Mouse (Mus musculus) neural tube, embryonic 15.5 days (tissue): Measurements from ENCODE around the gene Nucks1. TPM values are rescaled to one million over a fixed set of nuclear protein-coding genes. Genes with fewer than 3 reads are reported as not detected.

Experiments
- ATAC-seq: fragments of 200-750 bp; cut with Nextera tagmentation; 2 replicates; pipeline ENCODE4 v1.8.0; 2017; ENCODE audit warnings: mild to moderate bottlenecking, moderate TSS enrichment, moderate library complexity; ENCODE audit not compliant: low FRiP score
- H3K27ac ChIP-seq: fragments of 300-500 bp; sonication (generic); replicated peaks from 2 replicates; pipeline ENCODE4 v1.5.1; 2015; ENCODE audit warnings: mild to moderate bottlenecking, inconsistent platforms
- H3K27me3 ChIP-seq: fragments of 300-500 bp; sonication (generic); replicated peaks from 2 replicates; pipeline ENCODE4 v1.6.1; 2015; ENCODE audit warnings: inconsistent platforms
- H3K36me3 ChIP-seq: fragments of 300-500 bp; sonication (generic); 2 replicates; pipeline ENCODE4 v1.6.1; 2015; ENCODE audit warnings: inconsistent platforms
- H3K4me1 ChIP-seq: fragments of 300-500 bp; sonication (generic); 2 replicates; pipeline ENCODE4 v1.6.1; 2015; ENCODE audit warnings: inconsistent platforms
- H3K4me2 ChIP-seq: fragments of 300-500 bp; sonication (generic); 2 replicates; pipeline ENCODE4 v1.6.1; 2015; ENCODE audit warnings: inconsistent platforms, mild to moderate bottlenecking, moderate library complexity
- H3K4me3 ChIP-seq: fragments of 300-500 bp; sonication (generic); replicated peaks from 2 replicates; pipeline ENCODE4 v1.5.1; 2015; ENCODE audit warnings: mild to moderate bottlenecking, inconsistent platforms
- H3K9ac ChIP-seq: fragments of 300-500 bp; sonication (generic); replicated peaks from 2 replicates; pipeline ENCODE4 v1.6.1; 2015; ENCODE audit warnings: mild to moderate bottlenecking, inconsistent platforms
- H3K9me3 ChIP-seq: fragments of 300-500 bp; sonication (generic); replicated peaks from 2 replicates; pipeline ENCODE4 v1.6.1; 2016; ENCODE audit warnings: inconsistent platforms
- WGBS: fragments of 180-500 bp; shearing (Covaris S2); methylation state at CpG from one replicate; pipeline ENCODE4 v1.1.7; 2015; ENCODE audit warnings: mixed read lengths; 5-methylcytosine and 5-hydroxymethylcytosine counted together
- polyA plus RNA-seq: library from polyadenylated mRNA; unstranded; fragments of >200 nt; fragmentation: Nextera tagmentation; extraction: Ambion mirVana; gene quantifications from 2 replicates; pipeline ENCODE4 v1.2.1, GENCODE M21; 2015

The Nucks1 gene
- polyA plus RNA-seq, 1 experiment from 2014 or later = 44.3 TPM

GRCm38 (mm10) chr1:131955131-131955757 lies 44.9 kb downstream of the Nucks1 start:
- ATAC-seq = no peak
- WGBS = 35% methylated on average over 3 of the region's 3 CpGs
- H3K36me3 ChIP-seq = no peaks in the 10 kb centered on the region

GRCm38 (mm10) chr1:131957416-131957815 lies 47.1 kb downstream of the Nucks1 start:
- H3K4me1 ChIP-seq = peaks cover 3% of the 10 kb centered on the region
- no peak overlapping the region for H3K9ac ChIP-seq
- H3K9me3 ChIP-seq = no peaks in the 10 kb centered on the region
- no peak overlapping the region for H3K4me2 ChIP-seq
- ATAC-seq = no peak
- WGBS = 90% methylated on average over 5 of the region's 5 CpGs
- no peak overlapping the region for H3K4me3 ChIP-seq
- no peak overlapping the region for H3K27ac ChIP-seq
- no peaks in the 10 kb centered on the region for H3K36me3 ChIP-seq
- H3K27me3 ChIP-seq = no peaks in the 10 kb centered on the region

More at GRCm38 (mm10) chr1:131955131-131955757, 44.9 kb downstream of the Nucks1 start:
- Histone ChIP-seq H3K9ac (no peak overlapping the region), H3K27me3 (no peaks in the 10 kb centered on the region), H3K4me1 (no peaks in the 10 kb centered on the region), H3K9me3 (no peaks in the 10 kb centered on the region), H3K27ac (no peak overlapping the region), H3K4me2 (no peak overlapping the region), H3K4me3 (no peak overlapping the region)

- Histone ChIP-seq H3K9me3 (no peaks in the 10 kb centered on the region), H3K27me3 (peaks cover 19% of the 10 kb centered on the region)
Measured at GRCm38 (mm10) chr1:131961004-131961403, 50.7 kb downstream of the Nucks1 start.

GRCm38 (mm10) chr1:131962606-131963084 lies 52.3 kb downstream of the Nucks1 start, which contains the start of gene Slc45a3:
TSS of gene Slc45a3 (plus strand) at chr1:131962967.
- Histone ChIP-seq H3K4me2 (peak within 1 kb of the TSS; percentile 100), H3K9me3 (no peaks in the 10 kb centered on the region), H3K4me3 (peak within 1 kb of the TSS; percentile 82), H3K27me3 (peaks cover 19% of the 10 kb centered on the region), H3K36me3 (no peaks in the 10 kb centered on the region), H3K9ac (peak within 1 kb of the TSS; percentile 62), H3K27ac (no peak within 1 kb of the TSS), H3K4me1 (peaks cover 20% of the 10 kb centered on the region)
- 0% methylated on average over 31 of the region's 35 CpGs for WGBS
- peak; percentile 73 for ATAC-seq

More at GRCm38 (mm10) chr1:131961004-131961403, 50.7 kb downstream of the Nucks1 start:
- WGBS = 61% methylated on average over 2 of the region's 2 CpGs
- H3K4me3 ChIP-seq = no peak overlapping the region
- no peak overlapping the region for H3K27ac ChIP-seq
- ATAC-seq = no peak
- no peak overlapping the region for H3K4me2 ChIP-seq
- no peaks in the 10 kb centered on the region for H3K36me3 ChIP-seq
- peaks cover 20% of the 10 kb centered on the region for H3K4me1 ChIP-seq
- no peak overlapping the region for H3K9ac ChIP-seq

- peaks cover 20% of the 10 kb centered on the region for H3K4me1 ChIP-seq
- under 1% methylated on average over 76 of the region's 76 CpGs for WGBS
- peak; percentile 82 for ATAC-seq
- peaks cover 19% of the 10 kb centered on the region for H3K27me3 ChIP-seq
- H3K27ac ChIP-seq = no peak overlapping the region
- peak overlapping the region; percentile 82 for H3K4me3 ChIP-seq
- H3K36me3 ChIP-seq = no peaks in the 10 kb centered on the region
- H3K4me2 ChIP-seq = peak overlapping the region; percentile 100
- H3K9ac ChIP-seq = peak overlapping the region; percentile 62
- H3K9me3 ChIP-seq = no peaks in the 10 kb centered on the region
Measured at GRCm38 (mm10) chr1:131963085-131963951, 53.0 kb downstream of the Nucks1 start.

GRCm38 (mm10) chr1:131964100-131964499 lies 53.8 kb downstream of the Nucks1 start:
- ATAC-seq = no peak
- Histone ChIP-seq H3K27ac (no peak overlapping the region), H3K4me3 (no peak overlapping the region; the same call in 1 of the 2 replicates), H3K9ac (no peak overlapping the region), H3K27me3 (peaks cover 19% of the 10 kb centered on the region), H3K36me3 (no peaks in the 10 kb centered on the region), H3K4me2 (peak overlapping the region; percentile 100; the same call in 1 of the 2 replicates), H3K4me1 (peaks cover 20% of the 10 kb centered on the region), H3K9me3 (no peaks in the 10 kb centered on the region)
- 27% methylated on average over 5 of the region's 5 CpGs for WGBS

GRCm38 (mm10) chr1:131964580-131964979 lies 54.2 kb downstream of the Nucks1 start:
- Histone ChIP-seq H3K4me2 (no peak overlapping the region), H3K27ac (no peak overlapping the region), H3K4me3 (no peak overlapping the region), H3K36me3 (no peaks in the 10 kb centered on the region), H3K9me3 (no peaks in the 10 kb centered on the region), H3K4me1 (peaks cover 20% of the 10 kb centered on the region), H3K9ac (no peak overlapping the region), H3K27me3 (peaks cover 19% of the 10 kb centered on the region)
- no peak for ATAC-seq
- WGBS = 81% methylated on average over 7 of the region's 7 CpGs

- H3K9ac ChIP-seq = no peak overlapping the region
- no peak overlapping the region for H3K4me2 ChIP-seq
- peaks cover 24% of the 10 kb centered on the region for H3K4me1 ChIP-seq
- H3K9me3 ChIP-seq = no peaks in the 10 kb centered on the region
- ATAC-seq = no peak
- no peak overlapping the region for H3K4me3 ChIP-seq
- no peak overlapping the region for H3K27ac ChIP-seq
- H3K36me3 ChIP-seq = no peaks in the 10 kb centered on the region
- H3K27me3 ChIP-seq = peaks cover 19% of the 10 kb centered on the region
- 51% methylated on average over 5 of the region's 5 CpGs for WGBS
Measured at GRCm38 (mm10) chr1:131965818-131966217, 55.5 kb downstream of the Nucks1 start.

GRCm38 (mm10) chr1:131967336-131967735 lies 57.0 kb downstream of the Nucks1 start:
- no peak for ATAC-seq
- peaks cover 35% of the 10 kb centered on the region for H3K4me1 ChIP-seq

GRCm38 (mm10) chr1:131968556-131968955 lies 58.2 kb downstream of the Nucks1 start:
- ATAC-seq = no peak
- Histone ChIP-seq H3K36me3 (no peaks in the 10 kb centered on the region), H3K9me3 (no peaks in the 10 kb centered on the region), H3K27ac (no peak overlapping the region), H3K4me3 (no peak overlapping the region), H3K4me2 (no peak overlapping the region), H3K27me3 (peaks cover 17% of the 10 kb centered on the region), H3K4me1 (peaks cover 28% of the 10 kb centered on the region), H3K9ac (no peak overlapping the region)
- WGBS = 48% methylated on average over 3 of the region's 3 CpGs

More at GRCm38 (mm10) chr1:131967336-131967735, 57.0 kb downstream of the Nucks1 start:
- H3K9me3 ChIP-seq = no peaks in the 10 kb centered on the region
- H3K27ac ChIP-seq = no peak overlapping the region
- H3K4me2 ChIP-seq = no peak overlapping the region
- peaks cover 19% of the 10 kb centered on the region for H3K27me3 ChIP-seq
- no peaks in the 10 kb centered on the region for H3K36me3 ChIP-seq
- H3K4me3 ChIP-seq = no peak overlapping the region
- WGBS = 84% methylated on average over 7 of the region's 7 CpGs
- H3K9ac ChIP-seq = no peak overlapping the region

GRCm38 (mm10) chr1:131968983-131969382 lies 58.6 kb downstream of the Nucks1 start:
- ATAC-seq = no peak
- Histone ChIP-seq H3K4me3 (no peak overlapping the region), H3K4me2 (no peak overlapping the region), H3K4me1 (peaks cover 24% of the 10 kb centered on the region), H3K27me3 (peaks cover 14% of the 10 kb centered on the region), H3K36me3 (no peaks in the 10 kb centered on the region), H3K9ac (no peak overlapping the region), H3K27ac (no peak overlapping the region), H3K9me3 (no peaks in the 10 kb centered on the region)
- 77% methylated on average over 6 of the region's 6 CpGs for WGBS
